Mouse (Mus musculus) liver, adult 2 months (tissue): Measurements from ENCODE around the gene Dot1l.

ENCODE experiments used
- CTCF ChIP-seq: fragments of 200-500 bp; IDR thresholded peaks from 2 replicates; pipeline ENCODE4 v1.5.1; 2011; ENCODE audit warnings: low read depth, low read length, control low read depth
- POLR2A ChIP-seq: fragments of 200-500 bp; IDR thresholded peaks from 2 replicates; pipeline ENCODE4 v1.6.1; 2011; ENCODE audit warnings: low read length, control low read depth; ENCODE audit not compliant: insufficient read depth; ENCODE audit errors: extremely low read depth

GRCm38 (mm10) chr10:80813366-80813765 lies 58.4 kb downstream of the Dot1l start, which contains the start of gene Jsrp1:
- no peak for TF ChIP-seq CTCF
- TF ChIP-seq POLR2A: no peak
